Mouse (Mus musculus) kidney, postnatal 36 days (tissue): ENCODE results near the gene Arel1.
A peak's percentile ranks its signal among the peaks of the same experiment; 100 is the strongest.

Experiments used
- DNase-seq, 2 experiments: peaks; one replicate each; pipeline ENCODE4 v3.0.0; 2021 to 2022; ENCODE audit warnings: mixed read lengths in 2 of 2

Arel1 gene

GRCm38 (mm10) chr12:84907024-84907626, 63.6 kb downstream of the Arel1 start:
- DNase-seq: no peak

DNA sequence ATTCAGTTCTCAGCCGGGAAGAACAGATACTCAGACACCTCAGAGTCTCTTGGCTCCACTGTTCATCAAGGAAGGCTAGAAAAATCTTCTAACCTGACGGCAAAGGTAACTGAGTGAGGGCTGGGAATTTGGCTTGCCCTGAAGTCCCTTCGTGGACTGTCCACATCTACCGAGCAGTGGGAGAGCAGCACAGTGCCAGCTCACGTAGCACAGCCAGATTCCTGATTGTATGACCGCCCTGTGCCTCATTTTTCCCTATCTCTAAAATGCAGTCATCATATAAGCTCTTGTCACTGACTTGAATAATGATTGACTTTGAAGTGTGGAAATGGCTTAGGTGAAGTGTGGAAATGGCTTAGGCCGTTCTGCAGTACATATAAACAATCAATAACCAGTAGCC, 66.3 kb downstream of the Arel1 start:
- DNase-seq: no peak

DNA sequence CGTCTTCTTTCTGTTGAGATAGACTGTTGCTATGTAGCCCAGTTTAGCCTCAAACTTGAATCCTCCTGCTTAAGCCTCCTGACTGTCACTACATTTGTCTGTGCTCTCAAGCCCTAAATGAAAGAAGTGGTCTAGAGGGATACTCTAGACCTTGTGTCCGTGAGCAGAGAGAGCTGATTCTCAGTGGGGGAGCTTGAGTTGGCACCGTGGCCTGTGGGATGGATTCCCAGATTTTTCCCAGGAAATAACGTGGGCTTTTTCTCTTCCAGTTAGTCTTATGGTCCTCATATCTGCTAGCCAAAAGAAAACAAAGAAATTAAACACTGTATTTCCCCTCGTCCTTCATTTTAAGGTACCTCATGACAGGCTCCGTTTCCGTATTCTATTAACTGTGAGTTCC, 70.4 kb downstream of the Arel1 start:
- no peak for DNase-seq

GRCm38 (mm10) chr12:84897322-84897721, 73.4 kb downstream of the Arel1 start:
- no peak for DNase-seq

DNA sequence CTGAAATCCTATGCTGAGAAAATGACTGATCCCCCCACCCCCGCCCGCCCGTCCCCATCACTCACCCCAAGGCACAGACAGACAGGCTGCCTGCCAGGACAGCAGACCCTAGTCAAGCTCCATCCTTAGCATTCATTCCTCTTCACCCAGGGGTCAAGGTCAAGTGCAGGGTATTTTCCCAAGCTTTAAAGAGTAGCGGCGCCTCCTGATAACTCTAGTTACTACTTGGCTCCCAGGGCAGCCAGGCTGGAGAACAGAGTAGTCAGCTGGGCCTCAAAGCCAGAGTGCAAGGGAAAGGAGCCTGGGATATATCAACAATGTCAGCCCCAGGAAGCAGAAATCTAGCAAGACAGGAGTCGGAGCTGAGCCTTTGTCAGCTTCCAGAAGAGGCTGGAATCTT, 74.5 kb downstream of the Arel1 start:
- no peak for DNase-seq

DNA sequence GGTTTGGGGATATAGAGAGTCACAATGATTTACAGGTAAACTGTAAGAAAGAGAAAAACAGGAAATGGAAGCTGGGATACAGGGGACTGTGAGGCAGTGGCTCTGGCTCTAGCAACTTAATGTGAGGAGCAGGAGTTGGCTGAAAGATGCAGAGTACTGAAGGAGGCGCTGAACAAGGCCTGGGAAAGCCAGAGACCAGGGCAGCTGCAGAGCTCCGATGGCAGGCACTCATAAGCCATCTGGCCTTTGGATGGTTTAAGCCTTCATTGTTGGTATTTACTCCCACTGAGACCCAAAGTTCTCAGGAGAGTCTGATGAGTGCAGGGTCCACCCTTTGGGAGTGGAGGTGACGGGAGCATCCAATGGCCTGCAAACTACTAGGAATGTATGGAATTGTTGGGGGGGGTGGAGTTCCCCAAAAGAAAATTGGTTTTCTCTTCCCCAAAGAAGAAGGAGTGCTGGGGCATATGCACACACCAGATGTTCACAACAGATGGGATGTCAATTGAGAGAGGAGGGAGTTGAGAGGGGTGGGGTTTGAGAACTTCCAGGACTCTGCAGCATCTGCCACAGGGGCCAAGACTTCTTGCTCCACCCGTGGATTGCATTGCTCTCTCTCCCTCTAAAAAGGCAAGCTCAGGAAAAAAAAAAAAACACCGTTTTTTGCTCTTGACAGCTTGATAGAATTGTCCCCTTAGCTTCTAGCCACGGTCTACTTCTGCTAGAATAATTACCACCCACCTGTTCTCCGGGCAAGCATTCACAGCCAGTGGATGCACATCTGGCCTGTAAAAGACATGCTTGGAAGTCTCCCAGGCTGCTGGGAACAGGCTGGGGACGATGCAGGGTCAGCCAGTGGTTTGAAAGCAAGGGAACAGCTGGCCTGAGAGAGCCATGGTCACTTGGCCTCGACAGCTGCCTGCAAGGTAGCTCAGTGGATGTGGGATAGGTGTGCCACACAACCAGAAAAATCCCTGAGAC, 76.8 kb downstream of the Arel1 start:
- no peak for DNase-seq

DNA sequence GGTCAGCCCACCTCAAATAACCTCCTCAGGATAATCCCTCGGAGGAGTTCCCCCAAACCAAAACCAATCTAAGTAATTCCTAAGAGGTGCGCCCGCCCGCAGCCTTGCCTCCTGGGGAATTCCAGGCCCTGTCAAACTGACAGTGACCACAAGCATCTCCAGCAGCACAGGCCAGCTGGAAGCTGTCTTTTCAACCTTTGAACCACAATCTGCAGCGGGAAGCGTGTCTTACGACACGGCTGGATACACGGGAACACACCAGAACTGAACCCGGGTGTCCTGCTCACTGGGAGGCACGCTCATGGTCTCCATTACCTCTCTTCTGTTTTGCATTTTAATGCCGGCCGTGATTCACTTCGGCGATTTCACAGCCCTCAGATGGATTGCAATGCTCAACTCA, 80.4 kb downstream of the Arel1 start:
- peak; percentile 29 to 45 for DNase-seq

DNA sequence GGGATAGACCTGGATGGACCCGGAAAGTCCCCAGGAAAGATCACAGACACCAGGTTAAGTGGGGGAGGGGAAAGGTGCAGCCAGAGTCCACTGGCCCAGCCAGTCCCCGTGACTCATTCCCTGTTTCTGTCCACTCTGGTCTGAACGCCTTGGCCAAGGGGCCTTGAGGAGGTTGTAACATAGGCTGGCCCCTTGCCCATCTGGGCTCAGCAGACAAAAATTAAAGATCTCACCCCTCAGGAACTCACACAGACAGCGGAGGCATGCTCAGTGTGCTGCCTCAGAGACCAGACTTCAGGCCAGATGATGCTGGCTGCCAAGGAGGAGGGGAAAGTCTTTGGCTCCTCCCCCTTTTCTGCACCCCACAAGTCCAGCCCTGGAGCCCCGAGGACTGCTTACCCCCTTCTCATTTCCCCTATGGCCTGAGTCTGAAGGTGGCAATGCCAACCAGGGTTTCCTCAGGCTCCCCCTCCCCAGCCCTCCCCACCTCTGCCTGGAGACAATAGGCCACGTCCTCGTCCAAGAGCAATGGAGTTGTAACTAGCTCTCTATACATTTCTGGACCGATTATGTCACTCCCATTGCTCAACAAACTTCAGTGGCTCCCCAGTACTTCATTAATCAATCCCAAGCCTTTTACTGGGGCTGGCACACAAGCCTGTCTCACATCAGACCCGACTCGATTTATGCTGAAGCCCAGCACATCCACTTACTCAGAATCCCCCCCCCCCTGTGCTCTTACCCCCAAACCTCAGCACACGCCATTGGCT, 85.4 kb downstream of the Arel1 start:
- DNase-seq: no peak

DNA sequence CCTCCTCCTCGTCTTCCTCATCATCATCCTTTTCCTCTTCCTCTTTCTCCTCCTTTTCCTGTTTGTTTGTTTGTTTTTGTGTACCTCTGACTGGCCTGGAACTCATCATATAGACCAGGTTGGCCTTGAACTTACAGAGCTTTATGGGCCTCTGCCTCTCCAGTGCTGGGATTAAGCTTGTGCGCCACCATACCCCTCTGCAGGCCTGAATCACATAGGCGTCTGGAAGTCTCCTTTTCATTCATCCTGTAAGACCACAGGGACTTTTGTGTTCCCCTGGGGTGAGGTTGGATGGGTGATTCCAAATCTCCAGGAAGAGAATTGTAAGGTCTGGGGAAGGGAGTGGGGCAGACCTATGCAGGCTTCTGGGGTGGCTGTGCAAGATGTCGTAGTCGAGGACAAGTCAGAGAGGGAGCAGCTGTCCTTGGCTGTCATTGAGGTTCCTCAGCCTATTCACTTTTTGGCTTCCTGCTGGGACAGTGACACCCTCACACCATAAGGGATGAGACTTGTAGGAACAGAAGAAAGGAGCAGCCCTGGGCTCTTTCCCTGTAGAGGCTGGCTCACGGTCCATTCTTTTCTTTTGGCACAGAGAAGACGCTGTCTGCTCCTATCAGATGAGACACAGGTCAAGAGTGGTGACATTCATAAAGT, 86.2 kb downstream of the Arel1 start:
- DNase-seq: no peak

- DNase-seq: no peak
These were observed 87.9 kb downstream of the Arel1 start for GRCm38 (mm10) chr12:84882796-84883195.

GRCm38 (mm10) chr12:84880091-84880490, 90.6 kb downstream of the Arel1 start:
- DNase-seq: no peak

DNA sequence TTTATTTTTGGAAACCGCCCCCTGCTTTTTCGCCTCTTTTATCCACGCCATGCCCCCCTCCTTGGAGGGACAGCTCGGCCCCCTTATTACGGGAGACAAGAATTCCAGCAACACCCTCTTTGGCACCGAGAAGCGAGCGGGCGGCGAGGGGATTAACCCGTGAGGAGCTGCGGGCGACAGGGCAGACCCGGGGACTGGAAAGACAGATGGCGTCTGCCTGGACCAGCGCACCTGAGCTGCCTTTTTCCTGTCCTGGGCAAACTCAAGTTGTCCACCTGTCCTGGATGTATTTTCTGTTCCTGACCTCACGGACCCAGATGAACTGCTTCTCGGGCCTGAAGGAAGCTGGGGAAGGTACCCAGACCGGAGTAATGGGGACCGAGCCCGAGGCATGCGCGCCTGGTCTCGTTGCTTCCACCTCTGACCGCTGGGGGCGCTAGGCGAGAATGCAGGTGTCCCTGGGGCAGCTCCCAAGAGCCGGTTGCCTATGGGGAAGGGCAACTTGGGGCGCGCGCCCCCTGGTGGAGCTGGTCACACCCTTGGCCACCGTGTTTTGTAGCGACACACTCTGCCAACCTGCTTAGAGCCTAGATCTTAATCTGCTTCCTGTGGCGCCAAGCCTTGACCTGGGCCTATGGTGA, 94.1 kb downstream of the Arel1 start, which contains the start of gene Ltbp2:
Gene Ltbp2 (minus strand): TSS at position 52 of the 641 bp plus-strand sequence.
- DNase-seq: peak; percentile 76 to 93

GRCm38 (mm10) chr12:84875761-84876480, 94.8 kb downstream of the Arel1 start:
- DNase-seq: peak in 1 of 2 experiments; percentile 19

DNA sequence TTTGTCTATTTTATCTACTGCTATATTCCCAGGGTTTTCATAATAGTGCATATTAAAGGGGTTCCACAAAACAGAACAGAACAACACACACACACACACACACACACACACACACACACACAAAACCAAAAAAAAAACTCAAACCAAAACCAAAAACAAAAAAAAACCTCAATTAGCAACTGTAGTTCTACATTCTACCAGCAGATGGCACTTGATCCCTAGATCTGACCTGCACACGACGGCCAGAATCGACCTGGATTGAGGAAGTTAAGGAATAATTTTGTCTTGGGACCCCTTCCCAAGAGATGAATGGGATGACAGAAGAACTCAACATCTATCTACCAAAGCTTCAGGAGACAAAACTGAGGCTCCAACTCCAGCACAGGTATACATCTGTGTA, 97.3 kb downstream of the Arel1 start:
- no peak for DNase-seq

DNA sequence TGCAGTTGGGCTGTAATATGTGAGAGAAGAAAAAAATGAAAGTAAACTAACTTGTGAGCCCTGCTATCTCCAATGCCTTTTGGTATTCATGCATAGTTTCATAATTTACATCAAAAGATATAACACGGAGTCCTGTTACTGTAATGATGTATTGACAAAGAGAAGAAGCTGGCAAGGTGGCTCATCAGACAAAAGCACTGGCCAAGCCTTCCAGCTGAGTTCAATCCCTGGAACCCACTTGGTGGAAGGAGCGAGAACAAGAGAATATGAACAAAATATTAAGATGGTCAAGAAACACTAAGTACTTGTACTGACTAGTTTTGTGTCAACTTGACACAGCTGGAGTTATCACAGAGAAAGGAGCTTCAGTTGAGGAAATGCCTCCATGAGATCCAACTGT, 98.4 kb downstream of the Arel1 start:
- no peak for DNase-seq
